Mouse (Mus musculus) hindbrain, embryonic 12.5 days (tissue): ENCODE results near the gene Hoxb8. TPM values are rescaled to one million over a fixed set of nuclear protein-coding genes. Genes with fewer than 3 reads are reported as not detected.

ENCODE experiments used
- ATAC-seq: fragments of 200-750 bp; cut with Nextera tagmentation; 2 replicates; pipeline ENCODE4 v1.8.0; 2017; ENCODE audit warnings: moderate TSS enrichment; ENCODE audit not compliant: low FRiP score
- H3K27ac ChIP-seq: fragments of 300-500 bp; sonication (generic); 2 replicates; pipeline ENCODE4 v1.5.1; 2016; ENCODE audit warnings: mild to moderate bottlenecking
- H3K27me3 ChIP-seq: fragments of 300-500 bp; sonication (generic); 2 replicates; pipeline ENCODE4 v1.6.1; 2016; ENCODE audit warnings: mild to moderate bottlenecking
- H3K36me3 ChIP-seq: fragments of 300-500 bp; sonication (generic); 2 replicates; pipeline ENCODE4 v1.6.1; 2016; ENCODE audit warnings: mild to moderate bottlenecking
- H3K4me1 ChIP-seq: fragments of 300-500 bp; sonication (generic); 2 replicates; pipeline ENCODE4 v1.6.1; 2016
- H3K4me2 ChIP-seq: fragments of 300-500 bp; sonication (generic); replicated peaks from 2 replicates; pipeline ENCODE4 v1.6.1; 2016; ENCODE audit warnings: mild to moderate bottlenecking
- H3K4me3 ChIP-seq: fragments of 300-500 bp; sonication (generic); 2 replicates; pipeline ENCODE4 v1.5.1; 2016; ENCODE audit warnings: mild to moderate bottlenecking
- H3K9ac ChIP-seq: fragments of 300-500 bp; sonication (generic); 2 replicates; pipeline ENCODE4 v1.6.1; 2016; ENCODE audit warnings: mild to moderate bottlenecking, moderate library complexity
- H3K9me3 ChIP-seq: fragments of 300-500 bp; sonication (generic); replicated peaks from 2 replicates; pipeline ENCODE4 v1.6.1; 2016; ENCODE audit warnings: mild to moderate bottlenecking
- WGBS: fragments of 180-500 bp; shearing (Covaris S2); methylation state at CpG from one replicate; pipeline ENCODE4 v1.1.7; 2016; 5-methylcytosine and 5-hydroxymethylcytosine counted together
- polyA plus RNA-seq: library from polyadenylated mRNA; unstranded; fragments of >200 nt; fragmentation: Nextera tagmentation; extraction: Ambion mirVana; gene quantifications from 2 replicates; pipeline ENCODE4 v1.2.1, GENCODE M21; 2016

Gene Hoxb8
- polyA plus RNA-seq, 1 experiment from 2014 or later, result 8.1 TPM

GRCm38 (mm10) chr11:96298895-96299667 lies 17.4 kb downstream of the Hoxb8 start:
- peak overlapping the region; percentile 49 for H3K27ac ChIP-seq
- no peaks in the 10 kb centered on the region for H3K36me3 ChIP-seq
- WGBS, result under 1% methylated on average over 64 of the region's 66 CpGs
- peak overlapping the region; percentile 64 for H3K9ac ChIP-seq
- ATAC-seq, result no peak
- H3K9me3 ChIP-seq, result no peaks in the 10 kb centered on the region
- peak overlapping the region; percentile 62 for H3K4me2 ChIP-seq
- peaks cover 3% of the 10 kb centered on the region; the same call in 1 of the 2 replicates for H3K4me1 ChIP-seq
- peak overlapping the region; percentile 36 for H3K4me3 ChIP-seq
- H3K27me3 ChIP-seq, result peaks cover 99% of the 10 kb centered on the region

GRCm38 (mm10) chr11:96299781-96300180 lies 18.1 kb downstream of the Hoxb8 start:
- no peak for ATAC-seq
- Histone ChIP-seq H3K9me3 (no peaks in the 10 kb centered on the region), H3K4me1 (peaks cover 3% of the 10 kb centered on the region; the same call in 1 of the 2 replicates), H3K27ac (peak overlapping the region; percentile 49; the same call in 1 of the 2 replicates), H3K9ac (peak overlapping the region; percentile 64), H3K27me3 (peaks cover 98% of the 10 kb centered on the region), H3K36me3 (no peaks in the 10 kb centered on the region), H3K4me3 (peak overlapping the region; percentile 36), H3K4me2 (peak overlapping the region; percentile 62; the same call in 1 of the 2 replicates)
- under 1% methylated on average over 9 of the region's 9 CpGs for WGBS

- Histone ChIP-seq H3K27ac (peak overlapping the region; percentile 66), H3K9me3 (no peaks in the 10 kb centered on the region), H3K27me3 (peaks cover 98% of the 10 kb centered on the region), H3K9ac (peak overlapping the region; percentile 64), H3K4me1 (peaks cover 3% of the 10 kb centered on the region; the same call in 1 of the 2 replicates), H3K36me3 (no peaks in the 10 kb centered on the region), H3K4me2 (peak overlapping the region; percentile 62), H3K4me3 (peak overlapping the region; percentile 36)
- under 1% methylated on average over 34 of the region's 35 CpGs for WGBS
- no peak for ATAC-seq
Observed at GRCm38 (mm10) chr11:96300354-96301063, 18.8 kb downstream of the Hoxb8 start.

DNA sequence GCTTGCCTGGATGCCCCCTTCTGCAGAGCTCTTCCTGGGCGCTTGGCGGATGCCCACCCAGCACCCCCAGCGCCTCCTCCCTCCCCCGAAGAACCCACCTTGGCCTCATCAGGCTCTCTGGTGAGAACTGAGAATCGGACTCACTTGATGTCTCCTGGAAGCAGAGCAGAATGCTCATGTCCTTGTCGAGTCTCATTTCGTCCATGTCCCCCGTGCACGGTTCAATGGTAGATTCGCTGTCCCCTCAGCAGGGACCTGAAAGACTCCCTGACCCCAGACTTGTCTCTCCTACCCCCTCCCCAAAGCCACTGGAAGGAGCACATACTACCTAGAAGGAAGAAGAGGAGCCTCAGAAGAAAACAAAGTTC lies 19.3 kb downstream of the Hoxb8 start:
- Histone ChIP-seq H3K36me3 (no peaks in the 10 kb centered on the region), H3K4me2 (peak overlapping the region; percentile 62), H3K27ac (peak overlapping the region; percentile 66), H3K4me3 (peak overlapping the region; percentile 36), H3K4me1 (peaks cover 3% of the 10 kb centered on the region; the same call in 1 of the 2 replicates), H3K9me3 (no peaks in the 10 kb centered on the region), H3K27me3 (peaks cover 98% of the 10 kb centered on the region), H3K9ac (peak overlapping the region; percentile 64)
- WGBS, result 2% methylated on average over 9 of the region's 10 CpGs
- no peak for ATAC-seq

DNA sequence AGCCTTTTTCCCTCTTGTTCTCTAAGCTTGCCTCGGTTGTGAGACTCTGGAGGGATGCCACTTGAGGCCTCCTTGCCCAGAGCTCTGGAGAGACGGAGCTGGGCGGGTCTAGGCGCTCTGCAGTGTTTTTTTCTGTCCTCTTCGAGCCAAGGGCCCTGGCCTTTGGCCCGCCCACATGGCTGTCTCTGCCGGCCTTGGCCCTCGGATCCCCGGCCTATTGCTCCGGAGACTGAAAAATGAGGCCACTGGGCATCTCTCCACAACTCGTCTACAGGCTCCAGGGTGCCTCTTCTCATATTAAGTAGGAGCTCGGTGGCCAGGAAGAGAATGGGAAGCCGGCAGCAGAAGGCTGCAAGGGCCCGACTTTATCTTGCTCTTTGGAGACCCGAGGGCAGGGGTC lies 20.1 kb downstream of the Hoxb8 start:
- under 1% methylated on average over 15 of the region's 15 CpGs for WGBS
- Histone ChIP-seq H3K9me3 (no peaks in the 10 kb centered on the region), H3K4me3 (peak overlapping the region; percentile 36), H3K4me2 (peak overlapping the region; percentile 62), H3K27ac (peak overlapping the region; percentile 57), H3K4me1 (peaks cover 3% of the 10 kb centered on the region; the same call in 1 of the 2 replicates), H3K36me3 (no peaks in the 10 kb centered on the region), H3K27me3 (peaks cover 98% of the 10 kb centered on the region), H3K9ac (peak overlapping the region; percentile 6)
- ATAC-seq, result no peak

DNA sequence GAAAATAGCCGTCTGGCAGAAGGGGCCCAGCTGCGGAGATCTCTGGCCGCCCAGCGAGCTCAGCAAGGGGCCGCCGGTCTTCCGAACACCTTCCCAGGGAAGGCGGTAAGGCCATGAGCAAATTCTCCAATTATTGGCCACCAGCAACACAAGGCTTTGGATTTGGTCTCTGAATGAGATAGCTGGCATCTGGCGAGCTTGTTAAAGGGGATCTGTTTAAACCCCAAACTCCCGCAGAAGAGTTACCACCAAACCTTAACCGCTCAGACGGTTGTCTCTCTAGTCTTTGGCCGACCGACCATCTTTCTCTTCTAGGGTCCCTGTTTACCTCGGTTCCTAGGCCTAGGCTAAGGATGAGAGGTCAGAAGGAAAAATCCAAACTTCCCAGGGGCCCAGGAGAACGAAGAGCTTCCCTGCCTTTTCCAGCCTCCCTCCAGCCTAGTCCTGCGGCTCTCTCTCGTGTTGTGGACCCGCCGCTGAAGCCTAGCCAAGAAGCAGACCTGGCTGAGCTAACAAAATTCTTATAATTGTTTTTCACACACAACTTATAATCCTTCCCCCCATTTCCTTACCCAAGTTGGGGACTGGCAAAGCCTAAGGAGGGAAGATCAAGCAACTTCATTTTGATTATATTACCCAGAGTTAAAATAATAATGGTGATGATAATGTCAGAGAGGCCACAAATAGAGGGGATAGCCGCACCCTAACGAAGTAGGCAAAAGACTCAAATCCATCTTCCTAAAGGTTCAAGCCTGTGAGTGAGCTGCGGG lies 20.9 kb downstream of the Hoxb8 start:
- Histone ChIP-seq H3K4me2 (peak overlapping the region; percentile 62), H3K9ac (peak overlapping the region; percentile 6), H3K4me1 (peaks cover 3% of the 10 kb centered on the region; the same call in 1 of the 2 replicates), H3K36me3 (no peaks in the 10 kb centered on the region), H3K27me3 (peaks cover 98% of the 10 kb centered on the region), H3K9me3 (no peaks in the 10 kb centered on the region), H3K4me3 (peak overlapping the region; percentile 36), H3K27ac (peak overlapping the region; percentile 57; the same call in 1 of the 2 replicates)
- 2% methylated on average over 23 of the region's 23 CpGs for WGBS
- no peak for ATAC-seq

DNA sequence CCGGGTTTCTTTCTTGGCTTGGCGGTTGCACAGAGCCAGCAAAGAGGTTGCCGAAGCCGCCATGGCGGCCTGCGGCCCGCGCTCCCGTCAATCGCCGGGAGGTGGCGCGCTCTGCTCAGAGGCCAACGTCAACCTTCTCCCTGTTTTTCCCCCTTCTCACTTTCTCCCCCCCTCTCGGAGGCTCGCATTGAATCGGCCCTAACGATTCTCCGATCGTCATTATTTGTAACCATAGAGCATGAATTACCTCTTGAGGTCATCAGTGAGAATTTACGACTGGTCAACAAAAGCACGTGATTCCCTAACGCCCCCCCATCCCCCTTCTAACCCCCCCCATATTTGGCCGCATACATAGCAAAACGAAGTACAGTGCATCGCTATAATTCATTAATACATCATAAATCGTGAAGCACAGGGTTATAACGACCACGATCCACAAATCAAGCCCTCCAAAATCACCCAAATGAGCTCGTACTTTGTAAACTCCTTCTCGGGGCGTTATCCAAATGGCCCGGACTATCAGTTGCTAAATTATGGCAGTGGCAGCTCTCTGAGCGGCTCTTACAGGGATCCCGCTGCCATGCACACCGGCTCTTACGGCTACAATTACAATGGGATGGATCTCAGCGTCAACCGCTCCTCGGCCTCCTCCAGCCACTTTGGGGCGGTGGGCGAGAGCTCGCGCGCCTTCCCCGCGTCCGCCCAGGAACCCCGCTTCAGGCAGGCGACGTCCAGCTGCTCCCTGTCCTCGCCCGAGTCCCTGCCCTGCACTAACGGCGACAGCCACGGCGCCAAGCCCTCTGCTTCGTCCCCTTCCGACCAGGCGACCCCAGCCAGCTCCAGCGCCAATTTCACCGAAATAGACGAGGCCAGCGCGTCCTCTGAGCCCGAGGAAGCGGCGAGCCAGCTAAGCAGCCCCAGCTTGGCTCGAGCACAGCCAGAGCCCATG lies 21.7 kb downstream of the Hoxb8 start, which contains the start of gene Hoxb5:
TSS of gene Hoxb5 (plus strand) at position 186 of the 949 bp plus-strand sequence.
- WGBS, result under 1% methylated on average over 69 of the region's 69 CpGs
- ATAC-seq, result peak; percentile 56
- peaks cover 3% of the 10 kb centered on the region; the same call in 1 of the 2 replicates for H3K4me1 ChIP-seq

GRCm38 (mm10) chr11:96304381-96305195 lies 22.9 kb downstream of the Hoxb8 start:
- peak overlapping the region; percentile 90 for H3K27ac ChIP-seq
- no peak for ATAC-seq
- no peaks in the 10 kb centered on the region; the same call in 1 of the 2 replicates for H3K4me1 ChIP-seq
- peaks cover 98% of the 10 kb centered on the region for H3K27me3 ChIP-seq
- H3K4me2 ChIP-seq, result peak overlapping the region; percentile 62
- H3K36me3 ChIP-seq, result no peaks in the 10 kb centered on the region
- no peaks in the 10 kb centered on the region for H3K9me3 ChIP-seq
- peak overlapping the region; percentile 73 for H3K9ac ChIP-seq
- H3K4me3 ChIP-seq, result peak overlapping the region; percentile 36
- WGBS, result 1% methylated on average over 38 of the region's 38 CpGs

More for the DNA sequence above, 21.7 kb downstream of the Hoxb8 start, which contains the start of gene Hoxb5:
- H3K36me3 ChIP-seq, result no peaks in the 10 kb centered on the region
- peak within 1 kb of the TSS; percentile 90 for H3K27ac ChIP-seq
- H3K9me3 ChIP-seq, result no peaks in the 10 kb centered on the region
- H3K9ac ChIP-seq, result peak within 1 kb of the TSS; percentile 73
- H3K4me3 ChIP-seq, result peak within 1 kb of the TSS; percentile 36
- peak within 1 kb of the TSS; percentile 62 for H3K4me2 ChIP-seq
- peaks cover 98% of the 10 kb centered on the region for H3K27me3 ChIP-seq

DNA sequence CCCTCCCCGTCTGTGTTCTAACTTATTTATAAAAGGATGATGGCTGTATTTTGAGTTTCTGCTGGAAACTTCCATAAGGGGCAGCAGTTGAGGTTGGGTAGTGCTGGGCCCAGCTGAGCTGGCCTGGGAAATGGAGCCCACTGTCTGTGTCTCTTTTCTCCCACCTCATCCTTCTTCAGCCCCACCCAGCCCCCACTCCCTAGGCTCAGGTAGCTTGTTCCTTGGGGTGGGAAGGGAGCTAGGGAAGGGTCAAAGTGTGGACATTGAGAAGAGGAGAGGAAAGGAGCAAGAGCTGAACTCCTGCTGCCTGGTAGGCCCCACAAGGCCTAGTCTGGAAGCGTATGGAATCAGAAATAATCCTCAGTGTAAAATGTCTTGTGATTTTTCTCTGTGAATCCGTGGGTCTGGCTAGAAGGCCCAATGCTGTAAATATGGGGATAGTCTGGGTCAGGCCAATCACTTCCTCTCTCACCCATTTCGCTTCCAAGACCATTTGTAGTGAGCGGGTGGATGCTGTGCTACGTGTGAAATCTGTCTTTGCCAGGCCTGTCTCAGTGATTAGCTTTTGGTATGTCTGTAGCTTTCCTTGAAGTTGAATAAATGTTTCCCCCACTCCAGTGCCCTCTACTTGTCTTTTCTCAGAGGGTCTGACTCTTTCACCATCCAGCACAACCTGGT lies 23.9 kb downstream of the Hoxb8 start:
- Histone ChIP-seq H3K4me3 (peak overlapping the region; percentile 36), H3K9ac (peak overlapping the region; percentile 73), H3K9me3 (no peaks in the 10 kb centered on the region), H3K27me3 (peaks cover 97% of the 10 kb centered on the region), H3K36me3 (no peaks in the 10 kb centered on the region), H3K27ac (peak overlapping the region; percentile 90), H3K4me1 (no peaks in the 10 kb centered on the region; the same call in 1 of the 2 replicates), H3K4me2 (peak overlapping the region; percentile 62)
- no peak for ATAC-seq
- 19% methylated on average over 6 of the region's 6 CpGs for WGBS
